Mouse (Mus musculus) frontal cortex, postnatal 25 days (tissue): ENCODE results near the gene Rilpl1.

Experiments used
- DNase-seq, 2 experiments: peaks; one replicate each; pipeline ENCODE4 v3.0.0; 2022; ENCODE audit warnings: low spot score in 2 of 2

Gene Rilpl1

DNA sequence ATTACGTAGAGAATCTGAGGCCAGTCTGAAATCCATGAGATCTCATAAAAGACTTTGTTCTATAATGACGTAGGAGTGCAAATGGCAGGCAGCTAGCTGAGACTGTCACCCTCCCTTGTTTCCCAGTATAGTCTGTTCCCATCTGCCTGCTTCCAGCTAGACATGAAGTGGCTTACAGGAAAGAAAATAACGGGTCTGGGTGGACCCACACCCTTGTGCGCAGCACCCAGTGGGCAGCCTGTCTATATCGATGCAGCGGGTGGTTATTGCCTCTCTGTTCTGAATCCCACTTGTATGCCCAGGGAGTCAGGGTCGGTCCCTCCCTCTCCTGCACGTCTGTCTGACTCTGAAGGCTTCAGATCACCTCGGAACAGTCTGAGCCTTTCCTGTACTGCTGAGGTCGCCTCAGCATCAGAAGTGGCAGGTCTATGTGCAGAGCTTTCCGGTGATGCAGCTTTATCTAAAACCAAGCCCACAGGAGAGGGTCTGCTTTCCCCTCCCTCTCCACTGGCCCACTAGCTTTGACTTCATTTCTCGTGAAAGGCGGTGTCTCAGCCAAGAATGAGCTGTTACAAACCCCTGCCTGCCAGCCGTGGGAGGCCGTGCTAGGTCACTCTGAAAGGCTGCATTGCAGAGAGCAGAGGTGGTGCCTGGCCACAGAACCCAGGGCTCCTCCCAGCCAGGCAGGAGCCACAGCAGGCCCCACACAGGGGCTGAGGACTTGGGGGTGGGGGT, 78.5 kb downstream of the Rilpl1 start:
- DNase-seq: no peak

DNA sequence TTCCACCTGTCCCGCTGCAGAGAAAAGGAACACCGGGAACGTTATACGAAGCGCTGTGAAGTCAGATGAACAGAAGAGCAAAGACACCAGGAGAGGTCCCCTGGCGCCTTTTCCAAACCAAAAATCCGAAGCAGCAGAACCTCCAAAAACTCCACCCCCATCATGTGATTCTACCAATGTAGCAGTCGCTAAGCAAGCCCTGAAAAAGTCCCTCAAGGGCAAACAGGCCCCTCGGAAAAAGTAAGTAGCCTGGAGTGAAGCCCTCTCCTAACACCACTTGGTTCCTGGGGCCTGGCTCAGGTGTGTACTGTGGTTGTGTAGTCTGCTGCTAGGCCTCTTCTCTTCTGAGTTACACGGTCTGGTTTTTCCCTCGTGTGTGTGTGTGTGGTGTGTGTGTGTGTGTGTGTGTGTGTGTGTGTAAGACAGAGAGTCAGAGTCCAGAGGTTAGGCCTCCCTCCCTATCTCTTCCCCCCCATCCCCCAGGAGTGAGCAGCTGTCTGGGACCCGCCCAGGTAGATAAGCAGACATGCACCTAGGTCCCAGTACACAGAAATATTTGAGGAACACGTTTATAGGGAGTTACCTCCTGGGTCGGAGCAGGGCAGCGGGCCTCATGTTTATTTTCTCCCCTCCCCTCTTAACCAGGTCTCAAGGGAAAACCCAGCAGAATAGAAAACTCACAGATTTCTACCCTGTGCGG, 80.4 kb downstream of the Rilpl1 start:
- no peak for DNase-seq

DNA sequence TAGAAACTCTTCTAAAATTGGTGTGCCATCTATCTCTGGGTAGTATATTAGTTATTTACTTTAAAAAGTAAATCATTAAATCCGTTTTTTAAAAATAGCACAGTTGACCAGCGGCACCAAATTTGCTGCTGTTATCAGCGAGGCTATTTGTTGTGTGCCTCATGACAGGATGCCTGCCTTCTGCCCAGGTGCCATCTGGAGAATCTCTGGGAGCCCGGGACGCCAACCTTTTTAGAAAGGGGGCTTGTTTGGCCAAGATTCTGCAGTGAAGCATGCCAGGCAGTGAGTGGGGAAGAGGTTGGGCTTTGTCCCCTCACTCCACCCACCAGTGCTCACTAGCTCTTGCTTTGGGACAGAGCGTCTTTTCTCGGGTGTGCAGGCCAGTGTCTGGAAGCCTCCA, 81.1 kb downstream of the Rilpl1 start:
- DNase-seq: no peak

DNA sequence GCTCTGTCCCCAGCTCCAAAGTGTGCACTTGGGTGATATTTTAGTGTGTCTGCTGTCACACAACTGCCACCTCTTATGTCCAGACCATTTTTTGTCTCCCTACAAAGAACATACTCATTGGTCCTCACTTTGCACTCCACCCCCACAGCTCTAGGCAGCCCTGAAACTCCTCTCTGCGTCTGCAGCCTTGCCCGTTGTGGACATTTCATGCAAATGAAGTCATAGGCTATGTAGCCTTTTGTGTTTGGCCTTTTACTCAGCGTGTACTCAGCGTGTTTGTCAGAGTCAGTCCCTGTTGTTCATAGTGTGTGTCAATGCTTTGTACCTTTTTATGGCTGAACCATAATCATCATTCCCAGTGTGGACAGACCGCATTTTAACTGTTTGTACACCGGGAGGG, 81.7 kb downstream of the Rilpl1 start:
- DNase-seq: no peak

DNA sequence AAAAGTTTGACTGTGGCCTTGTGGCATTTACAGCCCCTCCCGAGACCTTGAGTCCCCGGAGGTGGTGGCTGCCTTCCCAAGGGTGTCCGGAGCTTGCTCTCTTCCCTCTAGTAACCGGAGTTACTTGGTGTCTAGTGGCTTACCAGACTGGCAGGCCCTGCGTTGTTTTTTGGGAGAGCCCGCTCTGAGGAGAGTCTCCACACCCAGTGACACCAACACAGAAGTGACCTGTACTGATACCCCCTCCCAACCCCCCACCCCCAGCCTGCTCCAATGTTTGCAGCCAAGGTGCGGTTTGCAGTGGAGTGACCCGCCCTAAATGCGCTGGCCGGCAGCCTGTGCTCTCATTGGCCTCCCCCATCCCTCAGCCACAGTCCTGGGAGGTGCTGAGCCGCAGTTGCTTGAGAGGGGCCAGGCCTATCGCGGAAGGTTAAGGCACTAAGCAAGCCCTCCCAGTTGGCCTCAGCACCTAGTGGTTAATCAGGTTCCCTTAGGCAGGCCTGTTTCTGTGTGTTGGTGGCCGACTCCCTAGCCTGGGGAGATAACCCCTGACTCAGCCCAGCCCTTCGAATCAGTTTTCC, 84.8 kb downstream of the Rilpl1 start:
- DNase-seq: no peak

- no peak for DNase-seq
Observed at GRCm38 (mm10) chr5:124445621-124446293, 85.4 kb downstream of the Rilpl1 start.

DNA sequence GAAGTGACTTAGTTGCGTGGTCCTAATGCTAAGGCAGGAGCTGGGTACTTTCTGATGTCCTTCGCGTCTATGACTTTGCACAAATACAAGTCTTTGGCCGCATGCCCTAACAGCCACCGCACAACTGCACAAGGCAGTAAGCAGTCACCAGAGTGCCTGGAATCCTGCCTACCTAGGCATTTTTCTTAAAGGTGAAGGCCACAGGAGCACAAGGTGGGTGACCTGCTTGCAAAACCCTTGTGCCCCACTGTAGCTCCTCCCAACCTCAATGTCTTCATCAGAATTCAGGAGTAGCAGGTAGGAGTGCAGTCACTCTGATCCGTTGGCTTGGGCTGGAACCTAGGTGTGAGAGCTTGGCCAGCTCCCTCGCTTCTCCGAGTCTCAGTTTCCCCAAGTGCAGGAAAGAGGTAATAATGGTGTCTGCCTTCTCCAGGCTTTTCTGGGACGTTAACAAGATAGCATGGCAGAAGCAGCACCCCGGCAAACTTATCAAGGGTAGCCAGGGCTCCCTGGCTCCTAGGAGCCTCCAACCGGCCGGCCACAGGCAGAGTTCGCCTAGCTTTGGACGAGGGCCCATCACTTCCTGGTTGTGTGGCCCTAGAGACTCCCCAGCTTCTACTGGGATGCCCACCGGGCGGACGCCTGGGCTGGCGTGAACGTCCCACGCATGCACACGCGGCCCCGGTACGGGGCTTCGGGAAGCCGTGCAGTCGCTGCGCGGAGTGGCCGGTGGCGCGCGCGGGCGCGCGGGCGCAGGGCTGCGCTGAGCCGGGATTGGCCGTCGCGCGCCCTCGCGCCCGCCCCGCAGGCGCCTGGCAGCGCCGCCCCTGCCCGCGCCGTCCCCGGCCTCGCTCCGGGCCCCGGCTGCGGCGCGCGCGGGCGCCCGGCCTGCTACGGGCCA, 86.3 kb downstream of the Rilpl1 start:
- peak; percentile 49 to 51 for DNase-seq

GRCm38 (mm10) chr5:124444208-124444607, 87.0 kb downstream of the Rilpl1 start:
- no peak for DNase-seq
